Mouse (Mus musculus): ENCODE results near the gene Nrd1.

The Nrd1 gene

GRCm38 (mm10) chr4:108999999-109000950 is at the start of gene Nrd1:
TSS of gene Nrd1 (plus strand) at chr4:109000655.
- peak; percentile 100 for DNase-seq (ENCODE audit: low spot score in 2 of 2)

- DNase-seq (ENCODE audit: low spot score in 2 of 2), result no peak
Observed at GRCm38 (mm10) chr4:108951663-108952062, 48.8 kb upstream of the Nrd1 start.

GRCm38 (mm10) chr4:108959696-108960095 is 40.8 kb upstream of the Nrd1 start:
- DNase-seq (ENCODE audit: low spot score in 2 of 2), result no peak

- no peak for DNase-seq (ENCODE audit: low spot score in 2 of 2)
Observed at GRCm38 (mm10) chr4:108960619-108961460, 39.6 kb upstream of the Nrd1 start.

GRCm38 (mm10) chr4:108963017-108963416 is 37.4 kb upstream of the Nrd1 start:
- DNase-seq (ENCODE audit: low spot score in 2 of 2), result no peak

GRCm38 (mm10) chr4:108969517-108969916 is 30.9 kb upstream of the Nrd1 start:
- DNase-seq (ENCODE audit: low spot score in 2 of 2), result no peak

GRCm38 (mm10) chr4:108971054-108971453 is 29.4 kb upstream of the Nrd1 start:
- no peak for DNase-seq (ENCODE audit: low spot score in 2 of 2)

GRCm38 (mm10) chr4:108976458-108977071 is 23.9 kb upstream of the Nrd1 start:
- peak in 1 of 2 experiments; percentile 9 for DNase-seq (ENCODE audit: low spot score in 2 of 2)

GRCm38 (mm10) chr4:108986833-108987472 is 13.5 kb upstream of the Nrd1 start:
- DNase-seq (ENCODE audit: low spot score in 2 of 2), result no peak

GRCm38 (mm10) chr4:108987473-108987842 is 13.0 kb upstream of the Nrd1 start:
- DNase-seq (ENCODE audit: low spot score in 2 of 2), result peak; percentile 13 to 50

- no peak for DNase-seq (ENCODE audit: low spot score in 2 of 2)
Observed at GRCm38 (mm10) chr4:108989430-108989829, 11.0 kb upstream of the Nrd1 start.

- no peak for DNase-seq (ENCODE audit: low spot score in 2 of 2)
Observed at GRCm38 (mm10) chr4:108990032-108990431, 10.4 kb upstream of the Nrd1 start.

GRCm38 (mm10) chr4:108990571-108990970 is 9.9 kb upstream of the Nrd1 start:
- no peak for DNase-seq (ENCODE audit: low spot score in 2 of 2)

GRCm38 (mm10) chr4:108991811-108992210 is 8.6 kb upstream of the Nrd1 start:
- DNase-seq (ENCODE audit: low spot score in 2 of 2), result no peak

- no peak for DNase-seq (ENCODE audit: low spot score in 2 of 2)
Observed at GRCm38 (mm10) chr4:108992978-108993377, 7.5 kb upstream of the Nrd1 start.

- DNase-seq (ENCODE audit: low spot score in 2 of 2), result no peak
Observed at GRCm38 (mm10) chr4:109000961-109001360, 506 bp downstream of the Nrd1 start.

GRCm38 (mm10) chr4:109008046-109008445 is 7.6 kb downstream of the Nrd1 start:
- no peak for DNase-seq (ENCODE audit: low spot score in 2 of 2)

- no peak for DNase-seq (ENCODE audit: low spot score in 2 of 2)
Observed at GRCm38 (mm10) chr4:109014091-109014490, 13.6 kb downstream of the Nrd1 start.

- DNase-seq (ENCODE audit: low spot score in 2 of 2), result no peak
Observed at GRCm38 (mm10) chr4:109017441-109017840, 17.0 kb downstream of the Nrd1 start.

GRCm38 (mm10) chr4:109019301-109019700 is 18.8 kb downstream of the Nrd1 start:
- no peak for DNase-seq (ENCODE audit: low spot score in 2 of 2)

GRCm38 (mm10) chr4:109021976-109022375 is 21.5 kb downstream of the Nrd1 start:
- DNase-seq (ENCODE audit: low spot score in 2 of 2), result no peak

GRCm38 (mm10) chr4:109025061-109025460 is 24.6 kb downstream of the Nrd1 start:
- DNase-seq (ENCODE audit: low spot score in 2 of 2), result no peak
